Mouse (Mus musculus) ES-E14 (cell line): ENCODE results near the gene Eif4g3.

ENCODE experiments used
- CHD2 ChIP-seq: IDR thresholded peaks from 2 replicates; pipeline ENCODE4 v1.6.1; 2014; ENCODE audit warnings: mild to moderate bottlenecking, low read depth, low read length, inconsistent platforms
- HCFC1 ChIP-seq: IDR thresholded peaks from 2 replicates; pipeline ENCODE4 v1.6.1; 2012; ENCODE audit warnings: low read length, inconsistent platforms, borderline replicate concordance; ENCODE audit not compliant: insufficient read depth
- MAFK ChIP-seq: IDR thresholded peaks from 2 replicates; pipeline ENCODE4 v1.6.1; 2014; ENCODE audit warnings: mild to moderate bottlenecking, low read depth, low read length, inconsistent platforms; ENCODE audit not compliant: insufficient read depth
- ZC3H11A ChIP-seq: IDR thresholded peaks from 2 replicates; pipeline ENCODE4 v1.6.1; 2012; ENCODE audit warnings: low read depth, mild to moderate bottlenecking, inconsistent platforms, low read length, borderline replicate concordance
- ZNF384 ChIP-seq: IDR thresholded peaks from 2 replicates; pipeline ENCODE4 v1.6.1; 2012; ENCODE audit warnings: low read depth, low read length, inconsistent platforms

- no peak for TF ChIP-seq HCFC1
- no peak for TF ChIP-seq ZNF384
- TF ChIP-seq ZC3H11A, result no peak
- TF ChIP-seq MAFK, result no peak
- TF ChIP-seq CHD2, result no peak
These were observed 191.8 kb downstream of the Eif4g3 start for GRCm38 (mm10) chr4:138184573-138184981.
